Mouse (Mus musculus) cerebellum, adult 9-11 months (tissue): ENCODE results near the gene Cfap70.

Source experiments
- DNase-seq: peaks from one replicate; pipeline ENCODE4 v3.0.0; 2022

The Cfap70 gene

GRCm38 (mm10) chr14:20422257-20422656, 29.8 kb downstream of the Cfap70 start:
- no peak for DNase-seq

GRCm38 (mm10) chr14:20400071-20400470, 52.0 kb downstream of the Cfap70 start:
- no peak for DNase-seq

DNA sequence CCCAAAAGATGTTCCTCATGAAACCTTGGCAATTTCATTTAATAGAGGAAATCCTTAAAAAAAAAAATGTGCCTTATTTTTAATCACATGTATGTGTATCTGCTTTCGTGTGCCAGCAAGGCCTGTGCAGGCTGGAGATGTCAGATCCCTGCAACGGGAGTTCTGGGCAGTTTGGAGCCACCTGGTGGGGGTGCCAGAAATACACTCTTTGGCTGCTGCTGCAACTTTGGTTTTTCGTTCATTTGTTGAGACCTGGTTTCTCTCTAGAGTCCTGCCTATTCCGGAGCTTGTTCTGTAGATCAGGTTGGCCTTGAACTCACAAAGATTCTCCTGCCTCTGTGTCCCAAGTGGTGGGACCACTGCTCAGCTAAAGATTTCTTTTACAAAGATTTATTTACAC, 53.2 kb downstream of the Cfap70 start:
- DNase-seq: no peak

DNA sequence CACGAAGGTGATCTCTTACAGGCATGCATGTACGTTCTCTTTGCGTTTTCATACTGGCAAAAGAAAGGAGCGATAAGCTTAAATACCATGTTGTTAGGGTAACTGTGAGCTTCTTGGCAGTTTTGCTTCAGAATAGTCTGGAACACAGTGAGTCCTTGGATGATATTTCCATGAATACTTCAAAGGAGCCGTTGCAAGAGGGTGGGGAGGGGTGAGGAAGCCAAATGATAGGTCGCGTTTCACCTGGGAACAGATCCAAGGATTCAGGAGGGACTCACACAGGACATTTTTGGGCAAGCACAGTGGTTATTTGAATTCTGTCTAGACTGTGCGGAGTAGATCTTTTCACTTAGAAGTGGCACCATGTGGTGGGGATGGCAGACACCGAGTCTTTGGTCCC, 54.8 kb downstream of the Cfap70 start:
- no peak for DNase-seq

DNA sequence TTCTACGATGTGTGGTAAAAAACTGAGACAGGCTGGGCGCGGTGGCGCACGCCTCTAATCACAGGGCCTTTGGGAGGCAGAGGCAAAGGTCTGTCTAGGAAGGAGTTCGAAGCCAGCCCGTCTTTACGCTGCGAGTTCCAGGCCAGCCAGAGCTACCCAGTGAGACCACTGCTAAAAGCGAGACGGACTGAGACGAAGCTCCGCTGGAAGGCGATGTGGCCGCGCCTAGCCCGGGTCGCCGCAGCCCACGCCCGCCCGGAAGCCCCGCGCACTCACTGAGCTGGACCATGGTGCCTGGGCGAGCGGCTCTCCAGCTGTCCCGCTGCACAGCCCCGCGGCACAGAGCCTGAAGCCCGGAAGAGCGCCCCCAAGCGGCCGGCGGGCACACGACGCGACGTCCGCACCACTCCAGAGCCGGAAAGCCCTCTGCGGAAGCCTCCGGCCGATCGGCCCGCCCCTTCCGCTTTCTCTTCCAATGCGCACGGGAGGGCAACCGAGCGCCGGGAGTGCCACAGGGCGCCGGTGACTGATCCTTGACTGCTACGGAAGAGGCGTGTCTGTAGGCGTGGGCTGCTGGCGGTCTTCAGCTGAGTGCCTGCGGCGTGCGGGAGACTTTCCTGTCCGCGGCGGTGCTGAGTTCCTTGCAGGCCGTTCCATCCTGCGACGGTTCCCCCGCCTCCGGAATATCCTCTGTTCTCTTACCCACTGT, 58.7 kb downstream of the Cfap70 start, which contains the start of gene Mrps16:
Gene Mrps16, minus strand, starts transcription at position 430 of the 709 bp plus-strand sequence.
- peak; percentile 98 for DNase-seq

DNA sequence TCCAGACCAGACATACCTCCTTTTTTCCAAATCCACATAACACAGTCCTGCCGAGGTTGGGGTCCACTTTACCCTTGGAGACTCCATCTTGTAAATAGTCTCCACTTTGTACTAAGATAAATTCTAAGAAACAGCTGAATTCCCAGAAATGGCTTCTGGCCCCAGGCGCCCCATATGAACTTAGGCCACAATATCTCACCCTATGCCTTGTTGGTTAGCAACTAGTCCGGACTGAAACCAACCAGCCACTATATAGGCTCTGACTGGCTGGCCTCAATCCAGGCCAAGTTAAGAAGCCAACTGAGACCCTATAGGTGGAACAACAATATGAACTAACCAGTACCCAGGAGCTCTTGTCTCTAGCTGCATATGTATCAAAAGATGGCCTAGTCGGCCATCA, 59.7 kb downstream of the Cfap70 start:
- DNase-seq: peak; percentile 58

DNA sequence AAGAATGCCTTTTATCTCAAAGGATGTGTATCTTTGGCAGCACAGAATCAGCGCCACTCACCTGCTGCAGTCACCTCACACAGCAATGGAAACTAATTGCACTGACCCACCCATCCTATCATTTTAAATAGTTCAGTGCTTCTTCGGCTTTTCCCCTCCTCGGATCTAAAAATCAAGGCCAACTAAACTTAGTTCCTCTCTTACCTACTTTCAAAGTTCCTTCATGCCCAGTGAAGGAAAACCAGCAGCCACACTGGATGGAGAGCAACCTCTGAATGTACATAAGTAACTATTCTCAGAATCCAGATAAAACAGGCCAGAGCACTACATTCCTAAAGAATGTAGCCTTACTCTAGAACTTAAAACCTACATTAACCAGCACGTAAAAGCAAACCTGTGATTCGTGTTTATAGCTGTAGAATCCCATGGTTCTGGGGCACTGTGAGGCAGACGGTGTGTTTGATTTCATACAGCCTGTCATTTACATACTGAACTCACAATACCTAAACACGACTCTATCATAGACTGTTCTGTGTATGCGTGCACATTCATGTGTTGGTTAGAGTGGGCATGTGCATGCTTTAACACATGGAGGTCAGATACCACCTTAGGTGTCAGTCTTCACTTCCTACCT, 62.5 kb downstream of the Cfap70 start:
- no peak for DNase-seq

DNA sequence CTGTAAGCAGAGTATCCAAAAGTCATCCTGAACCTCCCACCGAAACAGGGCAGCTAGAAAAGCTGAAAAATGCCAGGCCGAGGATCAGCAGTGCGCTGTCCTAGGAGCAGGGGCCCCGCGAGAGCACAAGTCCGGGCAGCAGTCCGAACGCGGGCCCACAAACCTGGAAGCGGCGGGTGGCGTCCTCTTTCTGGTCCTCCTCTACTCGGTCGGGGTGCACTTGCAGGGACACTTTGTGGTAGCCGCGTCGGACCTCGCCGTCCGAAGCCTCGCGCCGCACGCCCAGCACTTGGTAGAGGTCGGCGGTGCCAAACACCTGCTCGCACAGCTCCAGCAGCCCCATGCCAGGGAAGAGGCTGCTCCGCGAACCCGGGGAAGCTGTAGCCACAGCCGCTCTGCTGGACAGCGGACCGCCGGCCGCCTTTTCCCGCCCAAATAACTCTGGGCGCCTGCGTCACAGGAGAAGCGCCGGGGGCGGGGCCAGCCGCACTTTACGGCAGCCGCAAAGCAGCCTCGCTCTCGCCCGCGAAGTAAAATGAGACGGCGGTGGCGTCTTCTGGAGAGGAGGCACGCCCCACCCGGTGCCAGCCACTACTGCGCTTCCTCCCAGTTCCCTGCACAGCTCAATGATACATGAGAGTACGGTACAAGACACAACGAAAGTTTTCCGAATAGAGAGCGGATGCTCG, 63.4 kb downstream of the Cfap70 start, which contains the start of gene Dnajc9:
Gene Dnajc9, minus strand, starts transcription at position 470 of the 689 bp plus-strand sequence.
- DNase-seq: peak; percentile 94

DNA sequence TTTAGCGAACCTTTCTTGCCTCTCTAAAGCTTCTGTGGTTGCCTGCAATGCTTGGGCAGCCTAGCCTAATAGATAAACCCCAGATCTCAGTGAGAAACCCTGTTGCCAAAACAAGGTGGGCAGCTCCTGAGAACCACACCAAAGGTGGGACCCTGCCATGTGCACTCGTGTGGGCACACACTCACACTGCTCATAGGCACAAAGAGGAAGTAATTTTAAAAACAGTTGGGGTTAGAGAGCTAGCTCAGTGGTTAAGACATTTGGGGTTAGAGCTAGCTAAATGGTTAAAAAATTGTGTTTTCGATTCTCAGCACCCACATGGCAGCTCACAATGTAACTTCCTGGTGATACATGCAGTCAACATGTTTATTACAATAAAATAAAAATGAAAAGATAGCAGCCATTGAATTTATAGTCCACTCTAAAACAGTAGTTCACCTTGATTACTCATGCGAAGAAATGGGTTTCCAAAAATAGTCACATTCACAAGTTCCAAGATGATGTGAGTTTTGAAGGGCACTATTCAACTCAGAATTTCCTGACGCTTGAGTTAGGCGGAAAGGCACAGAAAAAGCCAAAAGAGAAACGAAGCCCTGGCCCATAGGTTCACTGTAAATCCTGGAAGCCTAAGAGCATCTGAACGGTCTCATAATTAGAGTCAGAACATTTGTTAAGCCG, 72.1 kb downstream of the Cfap70 start:
- DNase-seq: no peak

- no peak for DNase-seq
These were observed 72.9 kb downstream of the Cfap70 start for GRCm38 (mm10) chr14:20379087-20379640.

GRCm38 (mm10) chr14:20378313-20379061, 73.5 kb downstream of the Cfap70 start:
- DNase-seq: peak; percentile 42

GRCm38 (mm10) chr14:20377112-20377521, 74.9 kb downstream of the Cfap70 start:
- DNase-seq: no peak

GRCm38 (mm10) chr14:20371854-20372253, 80.2 kb downstream of the Cfap70 start:
- no peak for DNase-seq

- DNase-seq: no peak
These were observed 81.2 kb downstream of the Cfap70 start for GRCm38 (mm10) chr14:20370798-20371197.

DNA sequence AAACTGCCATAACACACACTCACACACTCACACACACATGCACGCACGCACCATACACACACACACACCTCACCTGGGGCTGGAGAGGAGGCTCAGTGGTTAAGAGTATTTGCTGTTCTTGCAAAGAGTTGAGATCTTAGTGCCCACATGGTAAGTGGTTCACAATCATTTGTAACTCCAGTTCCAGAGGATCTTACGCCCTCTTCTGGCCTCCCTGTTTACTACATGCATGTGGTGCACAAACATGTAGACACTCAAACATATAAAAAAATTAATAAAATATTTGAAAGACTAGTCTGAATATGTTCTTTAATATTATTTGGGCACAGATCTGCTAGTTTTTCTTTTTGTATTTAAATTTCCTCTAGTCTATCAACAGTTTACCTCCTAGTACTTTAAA, 83.8 kb downstream of the Cfap70 start:
- no peak for DNase-seq

GRCm38 (mm10) chr14:20363230-20363629, 88.8 kb downstream of the Cfap70 start:
- no peak for DNase-seq

DNA sequence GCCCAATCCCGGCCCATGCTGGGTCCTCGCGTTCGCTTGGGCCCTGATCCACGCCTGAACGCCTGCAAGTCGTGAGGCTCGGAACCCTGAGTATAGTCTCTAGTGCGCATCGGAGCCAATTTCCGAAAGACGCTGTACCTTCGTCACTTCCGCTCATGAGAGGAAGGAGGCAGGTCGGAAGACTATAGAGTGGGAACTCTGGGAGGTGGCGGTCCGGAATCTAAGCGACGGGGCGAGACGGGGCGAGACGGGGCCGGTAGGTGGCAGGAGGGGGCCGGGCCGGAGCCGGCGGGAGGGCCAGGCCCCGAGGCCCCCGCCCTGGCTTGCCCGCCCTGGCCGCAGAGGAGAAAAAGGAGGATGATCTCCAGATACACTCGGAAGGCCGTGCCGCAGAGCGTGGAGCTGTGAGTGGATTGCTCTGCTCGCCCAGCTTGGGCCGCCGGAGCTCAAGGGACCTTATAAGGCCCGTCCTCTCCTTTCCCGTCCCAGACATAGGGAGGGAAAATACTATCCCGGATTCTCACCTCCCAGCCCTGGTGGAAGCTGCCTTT, 104.0 kb downstream of the Cfap70 start, which contains the start of the genes Ecd and Fam149b:
Gene Ecd, minus strand, starts transcription at position 131 of the 551 bp plus-strand sequence.
Gene Fam149b, plus strand, starts transcription at position 172 of the 551 bp plus-strand sequence.
- peak; percentile 90 for DNase-seq

GRCm38 (mm10) chr14:20347441-20347990, 104.5 kb downstream of the Cfap70 start:
- DNase-seq: no peak

DNA sequence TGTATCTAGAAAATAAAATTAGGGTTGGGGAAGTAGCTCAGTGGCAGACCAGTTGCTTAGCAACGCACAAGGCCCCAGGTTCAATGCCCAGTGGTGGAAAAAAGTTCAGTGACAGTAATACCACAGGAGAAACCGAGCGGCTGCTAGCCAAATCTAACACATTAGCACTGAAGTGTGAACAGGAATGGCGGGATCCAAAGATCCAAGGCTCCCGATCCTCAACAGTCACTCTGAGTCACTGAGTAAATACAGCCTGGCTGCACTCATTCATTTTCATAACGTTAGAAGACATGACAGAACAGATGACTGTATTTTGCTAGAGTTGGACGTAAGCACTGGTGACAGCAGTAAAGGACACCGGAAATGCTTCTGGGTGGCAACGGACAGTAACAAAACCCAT, 106.1 kb downstream of the Cfap70 start:
- no peak for DNase-seq
